19 mouse cellular contexts compared by ENCODE assay signal in genomic region chr11:87241256-87241655, GRCm38 (mm10).
DNase-seq lines count a peak whose midpoint lies in the region; ATAC-seq lines count a peak whose summit lies in the region.
"Had no signal": no experiment of that assay in that cellular context is flagged by ENCODE, and none has a peak within 500 bp of the region (broad histone marks: within the 10 kb centered on the region; RNA-seq: fewer than 3 reads in every experiment).

No protein-coding gene starts in this region.

- H3K4me2 ChIP-seq in forebrain, embryonic 12.5 days: no peak overlapping the region
- H3K4me2 ChIP-seq: hindbrain, embryonic 14.5 days; limb, embryonic 12.5 days; liver, embryonic 13.5 days; midbrain, embryonic 13.5 days had no signal

- H3K27ac ChIP-seq in heart, embryonic 10.5 days: 0 out of 2 replicates have a peak overlapping the region, but pooled peaks have one; percentile 10
- H3K27ac ChIP-seq in forebrain, embryonic 12.5 days: no peak overlapping the region
- H3K27ac ChIP-seq: heart, adult 2 months; hindbrain, embryonic 14.5 days; limb, embryonic 12.5 days; liver, embryonic 13.5 days; midbrain, embryonic 13.5 days had no signal

- intact Hi-C loops in heart, postnatal 14 days (cut with DNase I): no loop called here

- H3K4me3 ChIP-seq in heart, embryonic 10.5 days: no peak overlapping the region
- H3K4me3 ChIP-seq in forebrain, embryonic 12.5 days (replicated peaks): no peak overlapping the region
- H3K4me3 ChIP-seq: heart, adult 2 months; limb, embryonic 12.5 days; liver, embryonic 13.5 days; midbrain, embryonic 13.5 days had no signal

- no peak overlapping the region for H3K9ac ChIP-seq in forebrain, embryonic 12.5 days
- H3K9ac ChIP-seq: hindbrain, embryonic 14.5 days; limb, embryonic 12.5 days; liver, embryonic 13.5 days; midbrain, embryonic 13.5 days had no signal

- WGBS in heart, embryonic 10.5 days: 75% methylated on average over 7 of the region's 7 CpGs
- 86% methylated on average over 7 of the region's 7 CpGs for WGBS in forebrain, embryonic 12.5 days

- no peak for ATAC-seq in forebrain, embryonic 12.5 days (ENCODE audit: low FRiP score)
- ATAC-seq: midbrain, embryonic 13.5 days had no signal

- DNase-seq in heart, embryonic 10.5 days (ENCODE audit: low spot score): no peak
- DNase-seq in heart, postnatal 14 days: no peak
- peak; percentile 47 for DNase-seq in layer of hippocampus, adult 9-11 months
- DNase-seq in layer of hippocampus, postnatal 14 days (ENCODE audit: low spot score in 2 of 2): no peak
- peak; percentile 20 for DNase-seq in MN1 (ENCODE audit: low spot score)
- peak; percentile 55 for DNase-seq in thymus, postnatal 0 days (ENCODE audit: low spot score)
- no peak for DNase-seq in natural killer cell, adult 2 months (ENCODE audit: low spot score in 2 of 2)
- DNase-seq: adrenal gland, postnatal 36 days; cerebellum, adult 8-10 months; gastrocnemius, postnatal 10 days; heart, adult 2 months; kidney, adult 2 months; kidney, postnatal 25 days; liver, embryonic 13.5 days; spleen, adult 18-20 months had no signal

- no peaks in the 10 kb centered on the region for H3K27me3 ChIP-seq in heart, embryonic 10.5 days (ENCODE audit: insufficient read depth, poor library complexity, severe bottlenecking)
- H3K27me3 ChIP-seq in forebrain, embryonic 12.5 days: no peaks in the 10 kb centered on the region
- H3K27me3 ChIP-seq: liver, embryonic 13.5 days; midbrain, embryonic 13.5 days had no signal

- H3K4me1 ChIP-seq in heart, embryonic 10.5 days: peaks cover 43% of the 10 kb centered on the region
- no peaks in the 10 kb centered on the region for H3K4me1 ChIP-seq in forebrain, embryonic 12.5 days
- H3K4me1 ChIP-seq: liver, embryonic 13.5 days; midbrain, embryonic 13.5 days had no signal

- H3K9me3 ChIP-seq in heart, embryonic 10.5 days: no peaks in the 10 kb centered on the region
- no peaks in the 10 kb centered on the region for H3K9me3 ChIP-seq in forebrain, embryonic 12.5 days
- H3K9me3 ChIP-seq: limb, embryonic 12.5 days; liver, embryonic 13.5 days; midbrain, embryonic 13.5 days had no signal

- no peaks in the 10 kb centered on the region for H3K36me3 ChIP-seq in heart, embryonic 10.5 days
- H3K36me3 ChIP-seq in forebrain, embryonic 12.5 days (replicated peaks): peaks cover 22% of the 10 kb centered on the region

Comparison
In these comparisons a context has a peak if more than half of its experiments do, and no peak if none do; other contexts are left out.
1. DNase-seq: peak in layer of hippocampus, adult 9-11 months (single experiment), MN1 (single experiment) and thymus, postnatal 0 days (single experiment); none in heart, embryonic 10.5 days (single experiment), heart, postnatal 14 days (0 of 2), layer of hippocampus, postnatal 14 days (0 of 2) and natural killer cell, adult 2 months (0 of 2).